Mouse (Mus musculus): Measurements from ENCODE around the gene Bmp4. TPM values are rescaled to one million over a fixed set of nuclear protein-coding genes. Genes with fewer than 3 reads are reported as not detected.

Gene Bmp4
- 1 to 10 TPM; 7.8 to 8.8 TPM for total RNA-seq (2021)
- long read RNA-seq, experiment 1, partial matches to known transcripts = 1 of 3 reads
- long read RNA-seq, experiment 1, other reads (novel, unspliced or antisense) = 0 of 3 reads
- long read RNA-seq, experiment 2, partial matches to known transcripts = 0 of 1 reads
- long read RNA-seq, experiment 2, other reads (novel, unspliced or antisense) = 0 of 1 reads

- DNase-seq (ENCODE audit: low spot score) = peak; percentile 62
These were observed at the start of gene Bmp4 for GRCm38 (mm10) chr14:46390249-46390775. Gene Bmp4, minus strand, starts transcription at chr14:46390669.

- DNase-seq (ENCODE audit: low spot score) = no peak
These were observed 49.1 kb upstream of the Bmp4 start for GRCm38 (mm10) chr14:46439461-46440048.

GRCm38 (mm10) chr14:46436471-46437090, 46.1 kb upstream of the Bmp4 start:
- no peak for DNase-seq (ENCODE audit: low spot score)

- no peak for DNase-seq (ENCODE audit: low spot score)
These were observed 39.8 kb upstream of the Bmp4 start for GRCm38 (mm10) chr14:46430231-46430630.

GRCm38 (mm10) chr14:46427251-46427650, 36.8 kb upstream of the Bmp4 start:
- no peak for DNase-seq (ENCODE audit: low spot score)

- DNase-seq (ENCODE audit: low spot score) = no peak
These were observed 31.4 kb upstream of the Bmp4 start for GRCm38 (mm10) chr14:46421823-46422222.

GRCm38 (mm10) chr14:46419269-46419668, 28.8 kb upstream of the Bmp4 start:
- DNase-seq (ENCODE audit: low spot score) = no peak

GRCm38 (mm10) chr14:46418371-46419097, 28.1 kb upstream of the Bmp4 start:
- DNase-seq (ENCODE audit: low spot score) = no peak

GRCm38 (mm10) chr14:46412497-46413000, 22.1 kb upstream of the Bmp4 start:
- DNase-seq (ENCODE audit: low spot score) = no peak

- no peak for DNase-seq (ENCODE audit: low spot score)
These were observed 20.2 kb upstream of the Bmp4 start for GRCm38 (mm10) chr14:46410557-46411120.

GRCm38 (mm10) chr14:46409016-46409415, 18.5 kb upstream of the Bmp4 start:
- DNase-seq (ENCODE audit: low spot score) = peak; percentile 18

- no peak for DNase-seq (ENCODE audit: low spot score)
These were observed 17.9 kb upstream of the Bmp4 start for GRCm38 (mm10) chr14:46408319-46408718.

- no peak for DNase-seq (ENCODE audit: low spot score)
These were observed 9.5 kb upstream of the Bmp4 start for GRCm38 (mm10) chr14:46399925-46400324.

GRCm38 (mm10) chr14:46398091-46398695, 7.7 kb upstream of the Bmp4 start:
- DNase-seq (ENCODE audit: low spot score) = no peak

GRCm38 (mm10) chr14:46391621-46392170, 1.2 kb upstream of the Bmp4 start:
- no peak for DNase-seq (ENCODE audit: low spot score)

GRCm38 (mm10) chr14:46389438-46390248, 826 bp downstream of the Bmp4 start:
- no peak for DNase-seq (ENCODE audit: low spot score)

- peak; percentile 22 for DNase-seq (ENCODE audit: low spot score)
These were observed 1.8 kb downstream of the Bmp4 start for GRCm38 (mm10) chr14:46388636-46389035.

- DNase-seq (ENCODE audit: low spot score) = peak; percentile 31
These were observed 2.5 kb downstream of the Bmp4 start for GRCm38 (mm10) chr14:46387821-46388481.

- DNase-seq (ENCODE audit: low spot score) = peak; percentile 79
These were observed 3.2 kb downstream of the Bmp4 start for GRCm38 (mm10) chr14:46387357-46387671.

Data from gastrocnemius, adult 18-20 months (tissue).